Mouse (Mus musculus) cerebellum, adult 2 months (tissue): ENCODE measurements around the gene Notch3.

Source experiments
- CTCF ChIP-seq: fragments of 200-500 bp; IDR thresholded peaks from 2 replicates; pipeline ENCODE4 v1.5.1; 2011; ENCODE audit warnings: low read depth, mild to moderate bottlenecking, control low read depth, low read length, moderate library complexity, borderline replicate concordance; ENCODE audit not compliant: insufficient read depth
- POLR2A ChIP-seq: fragments of 200-500 bp; IDR thresholded peaks from 2 replicates; pipeline ENCODE4 v1.6.1; 2011; ENCODE audit warnings: low read length, control low read depth, borderline replicate concordance; ENCODE audit not compliant: insufficient read depth

DNA sequence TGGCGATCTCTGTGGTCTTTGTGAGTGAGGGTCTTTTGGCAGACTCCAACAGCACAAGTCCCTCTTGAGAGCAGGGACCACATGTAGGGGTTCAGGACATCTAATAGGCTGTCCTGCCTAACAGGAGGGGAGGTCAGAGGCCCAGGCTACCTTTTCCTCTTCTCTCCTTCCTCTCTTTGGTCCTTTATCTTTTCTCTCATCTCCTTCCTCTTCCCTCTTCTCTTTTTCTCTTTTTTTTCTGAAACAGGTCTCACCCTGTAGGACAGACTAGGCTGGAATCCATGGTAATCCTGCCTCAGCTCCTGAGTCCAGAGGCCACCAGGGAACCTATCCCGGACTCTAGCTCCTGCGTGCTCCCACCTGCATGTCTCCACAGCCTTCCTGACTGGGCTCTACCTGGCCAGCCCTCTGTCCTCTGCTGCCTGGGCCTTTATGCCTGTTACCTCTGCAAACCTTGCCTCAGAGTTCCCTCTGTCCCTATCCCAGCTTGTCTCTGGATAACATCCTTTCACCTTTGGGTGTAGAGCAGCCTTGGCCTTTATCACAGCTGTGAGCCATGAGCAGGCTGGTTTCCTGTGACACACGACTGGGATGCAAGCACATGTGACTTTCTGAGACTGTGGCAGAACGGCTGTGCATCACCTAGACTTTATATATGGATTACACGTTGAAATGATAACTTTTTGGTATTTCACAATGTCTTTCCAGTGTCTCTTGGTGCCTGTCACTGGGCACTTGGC lies 57.3 kb downstream of the Notch3 start:
- TF ChIP-seq CTCF (no peak), POLR2A (no peak)
